Mouse (Mus musculus) cortical plate, adult 2 months (tissue): ENCODE measurements around the gene Eapp. TPM values are rescaled to one million over a fixed set of nuclear protein-coding genes. Genes with fewer than 3 reads are reported as not detected.
"Not testable (repeated sequence)": the region's sequence is repeated elsewhere in the genome, so short reads cannot be mapped to it uniquely, and the experiment has no call there.

Experiments used
- H3K27ac ChIP-seq: fragments of 200-500 bp; 2 replicates; pipeline ENCODE4 v1.5.1; 2012; ENCODE audit warnings: low read length, control low read depth, inconsistent platforms; ENCODE audit not compliant: insufficient read depth
- H3K4me1 ChIP-seq: fragments of 200-500 bp; 2 replicates; pipeline ENCODE4 v1.6.1; 2011; ENCODE audit warnings: low read length; ENCODE audit not compliant: control insufficient read depth, insufficient read depth
- H3K4me3 ChIP-seq: fragments of 200-500 bp; 2 replicates; pipeline ENCODE4 v1.5.1; 2011; ENCODE audit warnings: mild to moderate bottlenecking, low read length, control low read depth; ENCODE audit not compliant: insufficient read depth
- CTCF ChIP-seq: fragments of 200-500 bp; IDR thresholded peaks from 2 replicates; pipeline ENCODE4 v1.5.1; 2011; ENCODE audit warnings: mild to moderate bottlenecking, control low read depth, low read length; ENCODE audit not compliant: insufficient read depth; ENCODE audit errors: extremely low read depth
- POLR2A ChIP-seq: fragments of 200-500 bp; IDR thresholded peaks from 2 replicates; pipeline ENCODE4 v1.6.1; 2011; ENCODE audit warnings: mild to moderate bottlenecking, low read length, control low read depth; ENCODE audit not compliant: insufficient read depth; ENCODE audit errors: extremely low read depth
- polyA plus RNA-seq: library from polyadenylated mRNA; depleted of rRNA; stranded (reverse); fragments of >200 nt; gene quantifications from 2 replicates; pipeline ENCODE4 v1.2.3, GENCODE M21; 2012; rRNA removed

Eapp gene
- polyA plus RNA-seq, result 25.9 and 27.0 TPM in 2 replicates

- H3K4me3 ChIP-seq, result peak within 1 kb of the TSS; percentile 52
- H3K4me1 ChIP-seq, result no peaks in the 10 kb centered on the region
- peak within 1 kb of the TSS; percentile 86 for H3K27ac ChIP-seq
- TF ChIP-seq CTCF (no peak), POLR2A (peak; percentile 74)
Observed at GRCm38 (mm10) chr12:54695511-54696241, at the start of gene Eapp. Gene Eapp, minus strand, starts transcription at chr12:54695897.

DNA sequence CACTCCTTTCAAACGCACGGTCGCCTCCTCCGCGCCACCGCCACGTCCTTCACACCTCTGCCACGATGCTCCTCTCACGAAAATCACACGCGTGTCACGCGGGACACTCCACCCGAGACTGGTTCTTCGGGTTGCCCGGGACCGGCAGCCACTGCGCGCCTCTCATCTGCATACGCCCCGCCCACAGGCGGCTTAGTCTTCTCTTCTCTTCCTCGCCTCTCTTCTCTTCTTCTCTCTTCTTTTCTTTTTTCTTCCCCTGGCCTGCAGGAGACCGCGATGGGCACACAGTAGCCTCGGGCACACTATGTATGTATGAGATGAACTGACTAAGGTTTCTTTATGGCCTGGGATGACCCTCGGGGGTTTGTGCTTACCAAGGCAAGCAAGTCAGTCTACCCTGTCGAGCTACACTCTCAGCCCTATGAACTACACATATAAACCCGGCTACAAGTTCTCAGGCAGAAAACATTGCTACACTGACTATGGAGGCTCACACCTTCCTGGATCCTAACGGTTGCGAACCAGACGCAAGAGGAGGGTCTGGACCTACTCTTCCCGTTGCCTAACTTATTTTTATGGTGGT, 43.1 kb upstream of the Eapp start:
- not testable (repeated sequence) for H3K27ac ChIP-seq, H3K4me3 ChIP-seq, H3K4me1 ChIP-seq

DNA sequence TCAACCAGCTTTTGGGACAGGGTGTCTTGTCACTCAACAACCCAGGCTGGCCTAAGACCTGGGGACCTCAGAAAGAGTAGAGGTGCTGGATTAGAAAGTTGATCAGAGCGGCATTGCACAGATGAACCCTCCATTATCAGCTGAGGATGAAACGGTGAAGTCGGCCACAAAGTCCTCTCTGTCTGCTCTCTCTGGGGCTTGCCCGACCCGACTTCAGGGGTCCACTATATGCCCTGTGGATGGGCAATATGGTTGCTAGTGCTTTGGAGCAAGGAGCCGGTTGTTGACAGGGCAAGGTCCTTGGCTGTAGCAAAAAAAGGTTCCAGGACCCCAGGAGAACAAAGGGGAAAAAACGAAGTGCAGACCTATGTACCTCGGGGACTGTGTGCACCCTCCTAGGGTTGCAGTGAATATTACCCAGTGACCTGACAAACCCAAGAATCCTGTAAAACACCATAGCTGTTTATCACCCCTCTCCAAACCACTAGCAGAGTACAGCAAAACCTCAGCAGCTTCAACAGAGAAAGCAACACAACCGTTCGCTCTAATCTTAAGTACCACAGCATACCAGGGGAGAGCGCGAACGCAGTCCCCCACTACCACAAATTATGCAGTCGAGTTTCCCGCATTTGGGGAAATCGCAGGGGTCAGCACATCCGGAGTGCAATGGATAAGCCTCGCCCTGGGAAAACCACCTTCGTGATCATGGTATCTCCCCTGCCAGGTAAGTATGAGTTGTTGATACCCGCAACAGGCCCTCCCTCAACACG, 42.4 kb upstream of the Eapp start:
- not testable (repeated sequence) for H3K4me3 ChIP-seq, H3K27ac ChIP-seq, H3K4me1 ChIP-seq

GRCm38 (mm10) chr12:54734307-54735131, 38.8 kb upstream of the Eapp start:
- H3K27ac ChIP-seq, H3K4me1 ChIP-seq, H3K4me3 ChIP-seq: not testable (repeated sequence)
- peak; percentile 46; the same call in 1 of the 2 replicates for TF ChIP-seq POLR2A

- H3K4me1 ChIP-seq, H3K27ac ChIP-seq, H3K4me3 ChIP-seq: not testable (repeated sequence)
Observed at GRCm38 (mm10) chr12:54729140-54730059, 33.7 kb upstream of the Eapp start.

DNA sequence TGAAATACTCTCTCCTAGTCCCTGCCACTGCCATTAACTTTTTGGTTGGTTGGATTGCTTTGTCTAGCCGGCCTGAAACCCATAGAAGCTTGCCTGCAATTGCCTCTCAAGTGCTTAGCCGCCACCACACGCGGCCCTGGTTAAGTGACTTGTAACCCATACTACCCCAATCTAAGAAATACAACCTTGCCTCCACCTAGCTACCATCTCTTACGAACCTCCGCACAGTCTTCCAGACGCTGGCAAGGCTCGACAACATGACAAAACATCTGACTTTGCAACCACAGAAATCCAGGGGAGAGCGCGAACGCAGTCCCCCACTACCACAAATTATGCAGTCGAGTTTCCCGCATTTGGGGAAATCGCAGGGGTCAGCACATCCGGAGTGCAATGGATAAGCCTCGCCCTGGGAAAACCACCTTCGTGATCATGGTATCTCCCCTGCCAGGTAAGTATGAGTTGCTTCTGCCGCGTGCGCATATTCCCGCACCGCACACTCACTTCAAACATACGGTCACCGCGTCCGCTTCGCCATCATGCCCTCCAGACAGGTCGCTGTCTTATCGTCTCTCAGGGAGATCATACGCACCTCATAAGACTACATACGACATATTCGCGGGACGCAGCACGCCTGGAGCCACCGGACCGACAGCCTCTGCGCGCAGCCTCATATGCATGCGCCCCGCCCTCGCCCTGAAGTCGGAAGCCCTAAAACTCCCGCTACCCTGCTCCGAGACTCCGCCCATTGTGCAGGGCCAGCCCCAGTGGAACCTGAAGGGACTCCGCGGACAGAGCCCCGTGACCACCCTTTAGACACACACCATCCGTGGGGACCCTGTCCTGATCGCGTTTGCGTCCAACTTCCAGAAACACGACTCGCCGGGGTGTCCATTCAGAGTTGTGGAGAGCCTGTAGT, 23.4 kb upstream of the Eapp start:
- H3K4me1 ChIP-seq, H3K4me3 ChIP-seq, H3K27ac ChIP-seq: not testable (repeated sequence)

DNA sequence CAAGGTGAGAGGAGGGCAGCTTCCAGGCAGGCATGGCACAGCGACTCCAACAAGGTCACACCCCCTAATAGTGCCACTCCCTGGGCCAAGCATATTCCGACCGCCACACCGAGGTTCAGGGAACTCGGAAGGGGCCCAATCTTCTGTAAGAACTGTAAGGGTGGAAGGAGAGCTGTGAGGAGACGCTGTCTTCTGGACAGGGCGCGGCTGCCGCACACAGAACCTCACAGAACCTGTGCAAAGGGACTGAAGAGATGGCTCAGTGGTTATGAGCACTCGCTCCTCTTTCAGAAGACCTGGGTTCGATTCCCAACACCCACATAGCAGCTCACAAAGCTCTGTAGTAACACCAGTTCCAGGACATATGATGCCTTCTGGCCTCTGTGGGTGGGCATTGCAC, 21.8 kb upstream of the Eapp start:
- not testable (repeated sequence) for H3K4me1 ChIP-seq, H3K27ac ChIP-seq, H3K4me3 ChIP-seq

DNA sequence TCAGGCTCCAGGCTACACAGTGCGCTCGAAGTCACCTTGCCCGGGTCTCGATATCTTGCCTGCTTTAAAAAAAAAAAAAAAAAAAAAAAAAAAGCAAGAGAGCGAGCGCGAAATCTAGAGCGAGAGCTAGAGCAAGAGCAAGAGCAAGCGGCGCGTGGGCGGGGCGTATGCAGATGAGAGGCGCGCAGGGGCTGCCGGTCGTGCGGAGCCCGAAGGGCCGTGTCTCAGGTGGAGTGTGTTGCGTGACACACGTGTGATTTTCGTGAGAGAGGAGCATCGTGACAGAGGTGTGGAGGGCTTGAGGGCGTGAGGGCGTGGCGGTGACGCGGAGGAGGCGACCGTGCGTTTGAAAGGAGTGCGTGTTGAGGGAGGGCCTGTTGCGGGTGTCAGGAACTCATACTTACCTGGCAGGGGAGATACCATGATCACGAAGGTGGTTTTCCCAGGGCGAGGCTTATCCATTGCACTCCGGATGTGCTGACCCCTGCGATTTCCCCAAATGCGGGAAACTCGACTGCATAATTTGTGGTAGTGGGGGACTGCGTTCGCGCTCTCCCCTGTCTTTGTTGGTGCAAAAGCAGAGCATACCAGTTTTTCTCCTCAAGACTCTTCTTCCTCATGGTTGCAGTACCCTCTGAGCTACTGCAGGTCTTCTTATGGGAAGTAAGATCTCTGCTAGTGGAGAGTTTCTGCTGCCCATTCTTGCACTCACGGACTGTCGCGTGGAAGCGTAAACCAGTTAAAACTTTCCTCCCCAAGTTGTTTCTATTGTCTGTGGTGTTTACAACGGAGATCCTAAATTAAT, 18.3 kb upstream of the Eapp start:
- not testable (repeated sequence) for H3K4me3 ChIP-seq, H3K27ac ChIP-seq, H3K4me1 ChIP-seq

- not testable (repeated sequence) for H3K27ac ChIP-seq, H3K4me3 ChIP-seq
Observed at GRCm38 (mm10) chr12:54710494-54710879, 14.8 kb upstream of the Eapp start.

DNA sequence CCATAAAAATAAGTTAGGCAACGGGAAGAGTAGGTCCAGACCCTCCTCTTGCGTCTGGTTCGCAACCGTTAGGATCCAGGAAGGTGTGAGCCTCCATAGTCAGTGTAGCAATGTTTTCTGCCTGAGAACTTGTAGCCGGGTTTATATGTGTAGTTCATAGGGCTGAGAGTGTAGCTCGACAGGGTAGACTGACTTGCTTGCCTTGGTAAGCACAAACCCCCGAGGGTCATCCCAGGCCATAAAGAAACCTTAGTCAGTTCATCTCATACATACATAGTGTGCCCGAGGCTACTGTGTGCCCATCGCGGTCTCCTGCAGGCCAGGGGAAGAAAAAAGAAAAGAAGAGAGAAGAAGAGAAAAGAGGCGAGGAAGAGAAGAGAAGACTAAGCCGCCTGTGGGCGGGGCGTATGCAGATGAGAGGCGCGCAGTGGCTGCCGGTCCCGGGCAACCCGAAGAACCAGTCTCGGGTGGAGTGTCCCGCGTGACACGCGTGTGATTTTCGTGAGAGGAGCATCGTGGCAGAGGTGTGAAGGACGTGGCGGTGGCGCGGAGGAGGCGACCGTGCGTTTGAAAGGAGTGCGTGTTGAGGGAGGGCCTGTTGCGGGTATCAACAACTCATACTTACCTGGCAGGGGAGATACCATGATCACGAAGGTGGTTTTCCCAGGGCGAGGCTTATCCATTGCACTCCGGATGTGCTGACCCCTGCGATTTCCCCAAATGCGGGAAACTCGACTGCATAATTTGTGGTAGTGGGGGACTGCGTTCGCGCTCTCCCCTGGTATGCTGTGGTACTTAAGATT, 14.2 kb upstream of the Eapp start:
- not testable (repeated sequence) for H3K4me3 ChIP-seq, H3K4me1 ChIP-seq, H3K27ac ChIP-seq

More at GRCm38 (mm10) chr12:54710494-54710879, 14.8 kb upstream of the Eapp start:
- not testable (repeated sequence) for H3K4me1 ChIP-seq
